Mouse (Mus musculus): Measurements from ENCODE around the gene Aldh16a1.

- TF ChIP-seq CTCF (IDR thresholded peaks at IDR 0.05; ENCODE audit: control insufficient read depth, insufficient read depth, insufficient read length) = no peak
- no peak for TF ChIP-seq MAX (IDR thresholded peaks at IDR 0.05)
- no peak for TF ChIP-seq USF1 (IDR thresholded peaks at IDR 0.05; ENCODE audit: low read depth)
Observed at GRCm38 (mm10) chr7:45093516-45093905, 60.9 kb downstream of the Aldh16a1 start.

Measured in C2C12 (cell line).